In the genomic region with DNA sequence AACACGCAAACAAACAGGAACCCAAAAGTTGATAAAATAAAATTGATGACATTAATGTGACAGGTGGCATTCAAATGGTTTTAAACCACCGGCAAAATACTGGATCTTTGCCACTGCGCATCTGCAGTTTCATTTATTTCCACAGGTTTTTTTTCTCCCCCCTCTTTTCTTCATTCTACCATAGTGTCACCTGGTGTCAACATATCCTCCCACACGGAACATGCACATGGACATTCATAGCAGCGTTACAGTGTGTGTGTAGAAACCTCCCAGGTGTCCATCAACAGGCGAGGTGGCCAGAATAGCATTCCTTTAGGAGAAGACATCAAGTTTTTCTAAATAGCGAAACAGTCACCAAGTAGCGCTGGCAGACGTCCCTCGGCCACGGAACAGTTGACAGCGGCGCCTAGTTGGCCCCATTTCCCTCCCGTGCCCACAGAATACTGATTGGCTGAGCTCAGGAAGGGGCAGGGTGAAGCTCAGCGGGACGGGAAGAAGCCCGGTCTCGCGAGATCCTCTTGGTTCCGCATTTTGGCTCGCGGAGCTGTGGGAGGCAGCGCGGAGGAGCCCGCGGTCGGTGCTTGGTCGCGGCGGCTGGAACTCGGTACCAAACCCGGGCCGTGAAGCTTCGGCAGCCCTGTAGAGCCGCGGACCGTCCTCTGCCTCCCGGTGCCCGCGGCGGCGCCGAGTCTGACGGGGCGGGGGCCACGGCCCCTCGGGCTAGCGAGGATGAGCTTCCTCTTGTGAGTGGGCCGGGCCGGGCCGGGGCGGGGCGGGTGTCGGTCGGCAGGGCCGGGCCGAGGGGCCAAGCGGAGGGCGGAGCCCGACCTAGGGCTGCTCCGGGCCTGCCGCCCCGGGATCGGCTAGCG, we compare ENCODE assay signal across 8 mouse cellular contexts. TPM values are rescaled to one million over a fixed set of nuclear protein-coding genes. Genes with fewer than 3 reads are reported as not detected.
A peak's percentile ranks its signal among the peaks of the same experiment; 100 is the strongest.
DNase-seq lines count a peak whose midpoint lies in the region; ATAC-seq and TF ChIP-seq lines count a peak whose summit lies in the region.

Gene Mthfd2 (minus strand): TSS at position 384 of the 869 bp plus-strand sequence.
Gene Mob1a (plus strand): TSS at position 492 of the 869 bp plus-strand sequence.

- TF ChIP-seq CTCF in heart, adult 2 months (IDR thresholded peaks at IDR 0.05): no peak

- intact Hi-C loops in heart, adult 2 months (cut with DNase I): loop anchor here (1.0 to 5.0 kb wide), 2 partner anchors 24 to 203 kb away; partner anchors contain the start of genes Bola3 and Wbp1

- peak within 1 kb of the TSS; percentile 77 for H3K4me3 ChIP-seq in embryonic facial prominence, embryonic 14.5 days (ENCODE audit: low read depth, low read length)
- H3K4me3 ChIP-seq in heart, adult 2 months: peak within 1 kb of the TSS; percentile 74
- H3K4me3 ChIP-seq in limb, embryonic 13.5 days: peak within 1 kb of the TSS; percentile 58
- peak within 1 kb of the TSS; percentile 96 for H3K4me3 ChIP-seq in midbrain, embryonic 16.5 days (ENCODE audit: low read depth, low read length)

- H3K36me3 ChIP-seq in embryonic facial prominence, embryonic 14.5 days (ENCODE audit: control insufficient read depth, insufficient read depth, low read length): peaks cover 18% of the 10 kb centered on the region
- peaks cover 11% of the 10 kb centered on the region for H3K36me3 ChIP-seq in heart, adult 2 months (ENCODE audit: control insufficient read depth, insufficient read depth, low read length)
- peaks cover 14% of the 10 kb centered on the region for H3K36me3 ChIP-seq in limb, embryonic 13.5 days
- peaks cover 3% of the 10 kb centered on the region; the same call in 1 of the 2 replicates for H3K36me3 ChIP-seq in midbrain, embryonic 16.5 days (ENCODE audit: control insufficient read depth, insufficient read depth, low read length)

- H3K4me1 ChIP-seq in embryonic facial prominence, embryonic 14.5 days (ENCODE audit: control insufficient read depth, insufficient read depth, low read length): peaks cover 10% of the 10 kb centered on the region
- H3K4me1 ChIP-seq in heart, adult 2 months (ENCODE audit: control insufficient read depth, insufficient read depth, low read length): peaks cover 2% of the 10 kb centered on the region
- peaks cover 12% of the 10 kb centered on the region for H3K4me1 ChIP-seq in limb, embryonic 13.5 days
- H3K4me1 ChIP-seq in midbrain, embryonic 16.5 days (ENCODE audit: control insufficient read depth, insufficient read depth, low read length): peaks cover 16% of the 10 kb centered on the region

- TF ChIP-seq EP300 in heart, adult 2 months (IDR thresholded peaks at IDR 0.05; ENCODE audit: insufficient read depth, low read depth, low read length): 0 out of 2 replicates have a peak, but pooled peaks have one; percentile 64

- DNase-seq in 3T3-L1 (ENCODE audit: low read depth, low spot score): peak; percentile 98
- peak; percentile 82 to 89 for DNase-seq in adrenal gland, postnatal 4 days (ENCODE audit: low spot score in 2 of 2)
- DNase-seq in embryonic facial prominence, embryonic 14.5 days (ENCODE audit: low spot score): peak; percentile 98
- peak; percentile 95 to 98 for DNase-seq in heart, adult 2 months
- peak; percentile 95 to 96 for DNase-seq in kidney, adult 8-10 months
- peak; percentile 97 for DNase-seq in spleen, postnatal 10 days (ENCODE audit: low spot score in 2 of 2)

- H3K9ac ChIP-seq in embryonic facial prominence, embryonic 14.5 days (ENCODE audit: low read depth, low read length): peak within 1 kb of the TSS; percentile 89
- peak within 1 kb of the TSS; percentile 94 for H3K9ac ChIP-seq in heart, adult 2 months (ENCODE audit: low read depth, low read length)
- peak within 1 kb of the TSS; percentile 77 for H3K9ac ChIP-seq in limb, embryonic 13.5 days
- peak within 1 kb of the TSS; percentile 97 for H3K9ac ChIP-seq in midbrain, embryonic 16.5 days (ENCODE audit: low read depth, low read length)

- TF ChIP-seq POLR2A in heart, adult 2 months (IDR thresholded peaks at IDR 0.05; ENCODE audit: insufficient read depth, low read depth, low read length): peak; percentile 89

- peak within 1 kb of the TSS; percentile 73 for H3K4me2 ChIP-seq in embryonic facial prominence, embryonic 14.5 days (ENCODE audit: low read depth, low read length)
- peak within 1 kb of the TSS; percentile 74 for H3K4me2 ChIP-seq in limb, embryonic 13.5 days (replicated peaks)
- peak within 1 kb of the TSS; percentile 84 for H3K4me2 ChIP-seq in midbrain, embryonic 16.5 days (ENCODE audit: low read length)

- H3K79me2 ChIP-seq in heart, adult 2 months (replicated peaks; ENCODE audit: control insufficient read depth, insufficient read depth, low read length): peaks cover 5% of the 10 kb centered on the region; the same call in 1 of the 2 replicates

- peak within 1 kb of the TSS; percentile 90 for H3K27ac ChIP-seq in embryonic facial prominence, embryonic 14.5 days (replicated peaks; ENCODE audit: low read depth, low read length)
- peak within 1 kb of the TSS; percentile 93 for H3K27ac ChIP-seq in heart, adult 2 months
- peak within 1 kb of the TSS; percentile 90 for H3K27ac ChIP-seq in limb, embryonic 13.5 days
- H3K27ac ChIP-seq in midbrain, embryonic 16.5 days (ENCODE audit: low read length): peak within 1 kb of the TSS; percentile 87

- H3K9me3 ChIP-seq in embryonic facial prominence, embryonic 14.5 days (ENCODE audit: control insufficient read depth, low read length): no peaks in the 10 kb centered on the region
- no peaks in the 10 kb centered on the region for H3K9me3 ChIP-seq in limb, embryonic 13.5 days
- H3K9me3 ChIP-seq in midbrain, embryonic 16.5 days (replicated peaks; ENCODE audit: control insufficient read depth, low read length, poor library complexity, severe bottlenecking): no peaks in the 10 kb centered on the region

- no peaks in the 10 kb centered on the region for H3K27me3 ChIP-seq in embryonic facial prominence, embryonic 14.5 days (replicated peaks; ENCODE audit: control insufficient read depth, insufficient read depth, low read length)
- no peaks in the 10 kb centered on the region for H3K27me3 ChIP-seq in heart, adult 2 months (ENCODE audit: control insufficient read depth, insufficient read depth, low read length)
- no peaks in the 10 kb centered on the region for H3K27me3 ChIP-seq in limb, embryonic 13.5 days
- no peaks in the 10 kb centered on the region for H3K27me3 ChIP-seq in midbrain, embryonic 16.5 days (ENCODE audit: control insufficient read depth, insufficient read depth, low read depth, low read length)

- ATAC-seq in embryonic facial prominence, embryonic 14.5 days (ENCODE audit: low read depth): peak; percentile 99
- peak; percentile 98 for ATAC-seq in limb, embryonic 13.5 days (ENCODE audit: low FRiP score, low read depth)
- ATAC-seq in midbrain, embryonic 16.5 days: peak; percentile 99

- 1% methylated on average over 34 of the region's 65 CpGs for WGBS in embryonic facial prominence, embryonic 14.5 days
- WGBS in heart, adult 2 months: 1% methylated on average over 64 of the region's 65 CpGs
- 2% methylated on average over 48 of the region's 65 CpGs for WGBS in limb, embryonic 13.5 days
- WGBS in midbrain, embryonic 16.5 days: 2% methylated on average over 62 of the region's 65 CpGs

RNA-seq across cellular contexts. Expression of gene Mthfd2, which starts in this region (rescaled TPM):
- 10 to 100 TPM; 18.2 to 23.8 TPM for total RNA-seq in adrenal gland, postnatal 4 days (2021)
- polyA plus RNA-seq in embryonic facial prominence, embryonic 14.5 days (2014; fragmentation: Nextera tagmentation; extraction: Ambion mirVana): 34.6 and 40.8 TPM in 2 replicates
- 1 to 10 TPM; 2.8 TPM for total RNA-seq in heart, adult 2 months (2021)
- 1.7 and 2.5 TPM in 2 replicates for polyA plus RNA-seq in heart, adult 2 months (2012; rRNA removed)
- polyA plus RNA-seq in limb, embryonic 13.5 days (2015; fragmentation: Nextera tagmentation; extraction: Ambion mirVana): 40.5 and 40.8 TPM in 2 replicates
- 34.7 and 37.1 TPM in 2 replicates for polyA plus RNA-seq in midbrain, embryonic 16.5 days (2015; fragmentation: Nextera tagmentation; extraction: Ambion mirVana)

RNA-seq across cellular contexts. Expression of gene Mob1a, which starts in this region (rescaled TPM):
- 10 to 100 TPM; 75.9 to 78.2 TPM for total RNA-seq in adrenal gland, postnatal 4 days (2021)
- 80.3 and 80.7 TPM in 2 replicates for polyA plus RNA-seq in embryonic facial prominence, embryonic 14.5 days (2014; fragmentation: Nextera tagmentation; extraction: Ambion mirVana)
- total RNA-seq in heart, adult 2 months (2021): 10 to 100 TPM; 22.3 to 22.6 TPM
- polyA plus RNA-seq in heart, adult 2 months (2012; rRNA removed): 12.4 and 22.7 TPM in 2 replicates
- polyA plus RNA-seq in limb, embryonic 13.5 days (2015; fragmentation: Nextera tagmentation; extraction: Ambion mirVana): 59.0 and 65.9 TPM in 2 replicates
- polyA plus RNA-seq in midbrain, embryonic 16.5 days (2015; fragmentation: Nextera tagmentation; extraction: Ambion mirVana): 19.2 and 20.8 TPM in 2 replicates

Comparison
In these comparisons a context has a peak if more than half of its experiments do, and no peak if none do; other contexts are left out.
1. Peak in every context shown above with its lines: DNase-seq, ATAC-seq, H3K4me3 ChIP-seq and H3K27ac ChIP-seq.
2. RNA of gene Mthfd2 (total RNA-seq): 18.2 to 23.8 TPM in adrenal gland, postnatal 4 days; 2.8 TPM in heart, adult 2 months; every median in the first group is over 4 times any median in the second.
3. RNA of gene Mthfd2 (polyA plus RNA-seq): 34.6 to 40.8 TPM in embryonic facial prominence, embryonic 14.5 days, 40.5 to 40.8 TPM in limb, embryonic 13.5 days and 34.7 to 37.1 TPM in midbrain, embryonic 16.5 days; 1.7 to 2.5 TPM in heart, adult 2 months; every median in the first group is over 10 times any median in the second.